Mouse (Mus musculus) ES-Bruce4 (cell line): ENCODE data around the gene Plcd1. TPM values are rescaled to one million over a fixed set of nuclear protein-coding genes. Genes with fewer than 3 reads are reported as not detected.

Experiments
- H3K27ac ChIP-seq: 2 replicates; pipeline ENCODE4 v1.5.1; 2012; ENCODE audit warnings: low read length, inconsistent platforms; ENCODE audit not compliant: insufficient read depth
- H3K27me3 ChIP-seq: 2 replicates; pipeline ENCODE4 v1.6.1; 2012; ENCODE audit warnings: mild to moderate bottlenecking, low read length, inconsistent platforms; ENCODE audit not compliant: control insufficient read depth, poor library complexity, insufficient read depth, severe bottlenecking
- H3K36me3 ChIP-seq: 2 replicates; pipeline ENCODE4 v1.6.1; 2012; ENCODE audit warnings: inconsistent platforms, mild to moderate bottlenecking, low read length, moderate library complexity; ENCODE audit not compliant: control insufficient read depth, poor library complexity, insufficient read depth, severe bottlenecking
- H3K4me1 ChIP-seq: one replicate; pipeline ENCODE4 v1.8.1; 2011; ENCODE audit warnings: low read length; ENCODE audit not compliant: control insufficient read depth, insufficient read depth
- H3K4me3 ChIP-seq: 2 replicates; pipeline ENCODE4 v1.5.1; 2011; ENCODE audit warnings: low read depth, mild to moderate bottlenecking, low read length
- H3K9ac ChIP-seq: 2 replicates; pipeline ENCODE4 v1.6.1; 2012; ENCODE audit warnings: low read depth, mild to moderate bottlenecking, inconsistent platforms; ENCODE audit not compliant: poor library complexity, severe bottlenecking
- H3K9me3 ChIP-seq: replicated peaks from 2 replicates; pipeline ENCODE4 v1.6.1; 2012; ENCODE audit warnings: mild to moderate bottlenecking, low read length, inconsistent platforms; ENCODE audit not compliant: control insufficient read depth, poor library complexity, insufficient read depth, severe bottlenecking
- CTCF ChIP-seq: IDR thresholded peaks from one replicate; pipeline ENCODE4 v1.8.1; 2011; ENCODE audit warnings: low read depth, low read length
- EP300 ChIP-seq: IDR thresholded peaks from 2 replicates; pipeline ENCODE4 v1.6.1; 2011; ENCODE audit warnings: low read depth, low read length; ENCODE audit not compliant: insufficient read depth
- POLR2A ChIP-seq: IDR thresholded peaks from one replicate; pipeline ENCODE4 v1.8.1; 2011; ENCODE audit warnings: low read length; ENCODE audit not compliant: insufficient read depth
- polyA plus RNA-seq: library from polyadenylated mRNA; stranded (reverse); fragments of >200 nt; gene quantifications from 2 replicates; pipeline ENCODE4 v1.2.4, GENCODE M21; 2011; ENCODE audit warnings: low read depth; ENCODE audit not compliant: missing spikeins, insufficient read depth, insufficient read length

Gene Plcd1
- polyA plus RNA-seq, 1 experiment = 22.0 TPM

DNA sequence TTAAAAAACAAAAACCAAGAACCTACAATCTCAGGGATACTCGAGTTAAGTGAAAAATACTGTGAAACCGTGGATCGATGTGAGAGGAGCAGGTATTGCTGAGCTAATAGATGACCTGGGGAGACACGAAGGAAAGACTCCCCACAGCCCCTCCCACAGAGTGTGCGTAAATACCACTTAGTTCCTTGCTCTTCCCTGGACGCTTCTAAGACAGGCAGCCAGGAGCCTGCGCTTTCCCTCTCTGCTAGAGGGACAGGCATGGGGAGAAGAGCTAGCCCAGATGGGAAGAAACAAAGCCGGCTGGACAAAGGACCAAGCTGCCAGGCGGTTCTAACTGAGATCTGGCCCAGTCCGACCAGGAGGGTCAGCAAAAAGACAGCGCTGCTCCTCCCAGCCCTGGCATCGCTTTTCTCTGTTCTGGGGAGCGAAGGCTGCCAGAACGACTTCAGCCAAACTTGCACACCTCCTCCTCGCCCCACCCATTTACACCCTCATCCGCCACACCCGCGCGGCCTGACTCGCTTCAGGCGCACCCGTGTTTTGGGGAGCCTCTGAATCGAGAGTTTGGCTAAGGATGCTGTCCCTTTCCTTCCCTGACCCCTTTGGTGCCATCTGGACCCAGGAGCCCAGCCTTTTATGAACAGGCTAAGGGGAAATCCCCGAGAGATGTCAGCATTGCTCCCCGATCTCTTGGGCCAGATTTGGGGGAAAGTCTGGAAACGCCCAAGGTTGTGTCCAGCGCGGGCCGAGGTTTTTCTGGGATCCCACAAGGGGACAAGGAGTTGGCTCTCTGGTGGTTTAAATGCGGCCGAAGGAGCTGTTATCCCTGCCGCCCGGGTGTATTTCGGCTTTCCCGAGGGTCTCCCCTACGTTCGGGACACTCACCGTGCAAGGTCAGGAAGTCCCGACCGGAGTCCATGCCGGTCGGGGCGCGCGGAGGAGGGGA is 556 bp downstream of the Plcd1 start:
- peaks cover 16% of the 10 kb centered on the region for H3K4me1 ChIP-seq
- H3K27me3 ChIP-seq = no peaks in the 10 kb centered on the region
- no peak for TF ChIP-seq CTCF
- TF ChIP-seq POLR2A = no peak
- TF ChIP-seq EP300 = no peak
- H3K27ac ChIP-seq = no peak overlapping the region
- no peaks in the 10 kb centered on the region for H3K36me3 ChIP-seq
- H3K9ac ChIP-seq = peak overlapping the region; percentile 40
- H3K9me3 ChIP-seq = no peaks in the 10 kb centered on the region
- H3K4me3 ChIP-seq = peak overlapping the region; percentile 64

DNA sequence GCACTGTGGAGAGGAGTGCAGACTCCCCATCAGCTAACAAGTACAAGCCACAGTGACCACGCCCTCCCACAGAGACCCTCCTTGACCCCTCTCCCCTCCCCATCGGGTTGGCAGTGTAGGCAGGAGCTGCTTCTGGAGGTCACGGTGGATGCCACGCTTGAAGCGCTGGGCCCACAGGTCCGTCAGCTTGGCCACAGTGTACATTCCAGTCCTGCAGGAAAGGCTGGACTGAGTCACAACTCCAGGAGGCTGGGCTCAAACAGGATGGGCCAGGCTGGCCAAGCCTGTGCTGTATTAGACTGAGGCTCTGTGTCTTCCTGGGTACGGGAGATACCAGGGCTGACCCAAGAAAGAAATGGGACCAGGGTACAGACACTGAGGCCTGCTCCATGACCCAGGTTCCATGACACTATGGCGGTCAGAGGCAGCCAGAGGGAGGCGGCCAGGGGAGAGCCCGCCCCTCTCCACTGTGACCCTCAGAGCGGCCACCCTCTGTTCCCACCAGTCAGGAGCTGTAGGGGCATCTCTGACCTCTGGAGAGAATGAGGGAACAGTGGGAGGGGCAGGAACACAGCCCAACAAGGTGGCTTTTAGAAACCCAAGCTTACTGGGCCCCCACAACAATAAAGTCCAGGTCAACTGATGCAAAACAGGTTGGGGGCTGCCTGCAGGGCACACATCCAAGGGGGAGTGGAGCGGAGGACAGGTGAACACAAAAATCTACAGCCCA is 1.6 kb downstream of the Plcd1 start:
- Histone ChIP-seq H3K27me3 (no peaks in the 10 kb centered on the region), H3K9me3 (no peaks in the 10 kb centered on the region), H3K4me1 (peaks cover 16% of the 10 kb centered on the region), H3K4me3 (0 out of 2 replicates have a peak overlapping the region, but pooled peaks have one; percentile 20), H3K36me3 (no peaks in the 10 kb centered on the region), H3K27ac (no peak overlapping the region), H3K9ac (no peak overlapping the region)
- TF ChIP-seq EP300 = 0 out of 2 replicates have a peak, but pooled peaks have one; percentile 6
- TF ChIP-seq POLR2A = no peak

DNA sequence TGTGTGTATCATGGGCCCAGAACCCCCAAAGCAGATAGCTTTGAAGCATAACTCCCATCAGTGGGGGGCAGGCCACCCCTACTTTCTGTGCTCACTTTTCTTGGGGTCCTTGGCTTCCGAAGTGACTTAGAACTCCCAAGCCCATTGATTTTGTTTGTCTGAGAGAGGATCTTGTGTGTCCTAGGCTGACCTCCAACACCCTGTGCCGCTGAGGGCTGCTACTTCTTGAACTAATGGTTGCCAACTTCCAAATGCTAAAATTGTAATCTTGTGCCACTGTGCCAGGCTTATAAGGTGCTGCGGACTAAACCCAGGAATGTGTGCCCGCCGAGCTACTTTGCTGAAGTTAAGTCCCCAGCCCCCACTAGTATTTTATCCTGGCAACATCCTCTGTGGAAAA is 2.8 kb downstream of the Plcd1 start:
- no peaks in the 10 kb centered on the region for H3K9me3 ChIP-seq
- H3K9ac ChIP-seq = no peak overlapping the region
- no peak for TF ChIP-seq POLR2A
- TF ChIP-seq CTCF = no peak
- no peak overlapping the region for H3K4me3 ChIP-seq
- no peak overlapping the region for H3K27ac ChIP-seq
- H3K4me1 ChIP-seq = peaks cover 14% of the 10 kb centered on the region
- no peaks in the 10 kb centered on the region for H3K36me3 ChIP-seq
- H3K27me3 ChIP-seq = no peaks in the 10 kb centered on the region

DNA sequence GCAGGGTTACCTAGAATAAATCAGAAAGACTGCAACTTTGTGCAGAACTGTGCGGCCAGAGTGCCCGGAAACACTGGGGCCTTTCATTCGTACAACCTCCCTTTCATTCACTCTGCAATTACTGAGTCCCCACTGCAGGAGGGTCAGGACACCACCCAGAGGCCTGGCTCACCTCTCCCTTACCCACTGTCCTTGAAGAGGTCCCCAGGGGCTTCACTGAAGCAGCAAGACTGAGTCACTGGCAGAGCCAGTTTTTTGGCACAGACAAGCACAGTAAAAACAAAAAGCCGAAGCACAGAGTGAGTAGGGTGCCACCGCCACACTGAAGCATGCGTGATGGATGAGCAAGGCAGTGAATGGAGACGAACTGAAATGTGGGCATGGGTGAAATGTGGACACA is 3.9 kb downstream of the Plcd1 start:
- Histone ChIP-seq H3K36me3 (no peaks in the 10 kb centered on the region), H3K9ac (no peak overlapping the region), H3K27ac (no peak overlapping the region), H3K4me1 (peaks cover 15% of the 10 kb centered on the region), H3K27me3 (no peaks in the 10 kb centered on the region), H3K4me3 (no peak overlapping the region), H3K9me3 (no peaks in the 10 kb centered on the region)
- no peak for TF ChIP-seq POLR2A
- TF ChIP-seq CTCF = no peak
- TF ChIP-seq EP300 = no peak

DNA sequence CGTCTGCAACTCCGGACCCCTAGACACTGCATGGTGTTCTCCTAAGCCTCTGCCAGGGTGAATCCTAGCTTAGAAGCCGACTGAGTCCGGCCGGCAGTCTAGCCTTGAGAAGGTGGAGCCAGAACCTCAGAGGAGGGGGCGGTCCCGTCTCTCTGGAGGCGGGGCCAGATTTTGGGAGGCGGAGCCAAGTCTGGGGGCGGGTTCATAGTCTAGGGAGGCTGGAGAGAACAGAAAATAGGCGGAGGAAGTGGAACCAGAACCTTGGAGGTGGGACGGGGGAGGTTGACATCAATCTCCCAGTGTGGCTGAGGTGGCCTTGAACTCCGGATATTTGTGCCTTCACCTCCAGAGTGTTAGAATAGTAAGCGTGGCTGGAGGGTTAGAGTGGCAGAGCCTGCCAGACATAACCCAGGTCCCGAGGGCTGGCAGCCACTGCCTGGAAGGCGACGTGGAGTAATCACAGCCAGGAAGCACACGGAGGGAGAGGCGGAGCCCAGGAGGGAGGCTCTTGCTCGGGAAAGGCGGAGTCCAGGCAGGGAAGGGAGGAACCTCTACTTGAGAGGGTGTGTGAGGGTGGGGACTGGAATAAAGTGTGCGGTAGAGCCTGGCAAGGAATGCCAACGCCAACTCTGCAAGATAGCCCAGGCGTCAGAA is 5.0 kb downstream of the Plcd1 start:
- Histone ChIP-seq H3K4me3 (peak overlapping the region; percentile 89), H3K27ac (0 out of 2 replicates have a peak overlapping the region, but pooled peaks have one; percentile 27), H3K9ac (peak overlapping the region; percentile 19; the same call in 1 of the 2 replicates), H3K27me3 (no peaks in the 10 kb centered on the region), H3K4me1 (peaks cover 17% of the 10 kb centered on the region), H3K36me3 (no peaks in the 10 kb centered on the region), H3K9me3 (no peaks in the 10 kb centered on the region)
- TF ChIP-seq CTCF (no peak), POLR2A (peak; percentile 31), EP300 (no peak)
